ENCODE assay signal across 12 mouse cellular contexts in the genomic region with DNA sequence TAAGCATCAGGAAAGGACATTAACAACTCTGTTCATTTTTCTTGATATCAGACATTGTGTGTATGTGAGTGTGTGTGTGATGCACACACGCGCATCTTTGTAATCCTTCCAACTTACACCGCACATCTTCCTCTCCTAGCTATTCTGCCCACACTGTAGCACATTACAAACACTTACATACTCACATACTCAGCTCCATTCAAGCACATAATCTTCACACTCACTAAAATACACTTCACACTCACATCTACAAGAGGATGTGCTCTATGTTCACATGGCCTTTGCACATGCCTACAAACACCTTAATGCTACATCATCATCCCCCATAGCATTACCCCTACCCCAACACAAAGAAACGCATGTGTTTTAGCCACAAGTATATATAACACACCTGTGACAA.
"Had no signal": no experiment of that assay in that cellular context is flagged by ENCODE, and none has a peak within 500 bp of the region (broad histone marks: within the 10 kb centered on the region; RNA-seq: fewer than 3 reads in every experiment).

No protein-coding gene starts in this region.

- DNase-seq: heart, postnatal 10 days; heart, postnatal 36 days; heart, postnatal 4 days; kidney, adult 11 months; kidney, adult 18-20 months; layer of hippocampus, postnatal 36 days had no signal

- ATAC-seq: hindbrain, embryonic 16.5 days; hindbrain, postnatal 0 days; inflammation-experienced regulatory T-cells, adult 6 months; intestine, embryonic 15.5 days; intestine, embryonic 16.5 days; intestine, postnatal 0 days had no signal
